Mouse (Mus musculus) gonadal fat pad, adult 2 months (tissue): ENCODE data around the gene Casp7. TPM values are rescaled to one million over a fixed set of nuclear protein-coding genes. Genes with fewer than 3 reads are reported as not detected.
"Not testable (repeated sequence)": the region's sequence is repeated elsewhere in the genome, so short reads cannot be mapped to it uniquely, and the experiment has no call there.

Experiments
- DNase-seq: peaks from one replicate; pipeline ENCODE4 v3.0.0-alpha.2; 2012; ENCODE audit warnings: low read depth
- polyA plus RNA-seq: library from polyadenylated mRNA; depleted of rRNA; stranded (reverse); fragments of >200 nt; gene quantifications from 2 replicates; pipeline ENCODE4 v1.2.3, GENCODE M21; 2012; rRNA removed

Gene Casp7
- 16.6 and 17.7 TPM in 2 replicates for polyA plus RNA-seq

DNA sequence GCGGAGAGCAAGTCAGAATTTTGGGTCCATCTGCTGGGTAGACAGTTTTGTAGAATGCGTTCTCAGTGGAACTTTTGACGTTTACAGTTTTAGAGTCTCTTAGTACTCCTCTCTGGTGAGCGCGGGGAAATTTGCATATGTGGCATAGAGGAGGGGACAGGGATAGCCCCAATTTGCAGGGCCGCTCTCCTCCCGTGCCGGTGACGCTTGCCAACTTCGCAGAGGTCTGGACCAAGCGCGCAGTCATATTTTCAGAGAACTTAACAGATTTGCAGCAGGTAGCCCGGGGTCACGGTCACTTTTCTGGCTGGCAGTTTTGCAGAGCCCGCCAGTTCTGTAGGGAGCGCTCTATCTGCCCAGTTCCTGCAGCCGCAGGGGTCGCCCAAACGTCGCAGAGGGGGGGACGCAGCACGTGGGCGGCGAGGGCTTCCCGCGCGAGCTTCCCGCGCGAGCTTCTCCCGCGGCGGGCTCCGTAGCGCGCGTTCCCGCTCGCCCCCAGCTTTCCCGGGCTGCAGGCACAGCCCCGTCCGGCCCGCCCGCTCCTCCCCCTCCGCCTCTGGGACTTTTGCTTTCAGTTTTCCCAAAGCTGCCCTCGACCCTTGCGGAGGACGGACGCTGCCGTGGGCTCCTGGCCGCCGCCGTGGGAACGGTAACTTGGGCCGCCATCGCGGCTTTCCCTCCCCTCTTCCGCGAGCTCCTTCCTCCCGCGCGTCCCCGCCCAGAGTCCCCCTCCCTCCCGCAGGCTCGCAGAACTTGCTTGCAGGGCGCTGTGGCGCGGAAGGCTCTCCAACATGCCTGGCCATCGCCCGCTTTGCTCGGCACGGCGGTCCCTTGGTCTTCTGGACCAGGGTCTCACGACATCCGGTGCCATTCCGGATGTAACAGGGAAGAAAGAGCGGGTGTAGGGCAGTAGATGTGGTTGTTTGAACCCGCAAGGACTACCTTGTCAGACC lies at the start of gene Casp7:
Gene Casp7, plus strand, starts transcription at position 461 of the 953 bp plus-strand sequence.
- no peak for DNase-seq

GRCm38 (mm10) chr19:56349295-56349694 lies 47.6 kb upstream of the Casp7 start:
- no peak for DNase-seq

GRCm38 (mm10) chr19:56353689-56354088 lies 43.2 kb upstream of the Casp7 start:
- no peak for DNase-seq

GRCm38 (mm10) chr19:56355201-56355600 lies 41.7 kb upstream of the Casp7 start:
- DNase-seq, result no peak

- no peak for DNase-seq
Measured at GRCm38 (mm10) chr19:56356480-56357373, 40.2 kb upstream of the Casp7 start.

DNA sequence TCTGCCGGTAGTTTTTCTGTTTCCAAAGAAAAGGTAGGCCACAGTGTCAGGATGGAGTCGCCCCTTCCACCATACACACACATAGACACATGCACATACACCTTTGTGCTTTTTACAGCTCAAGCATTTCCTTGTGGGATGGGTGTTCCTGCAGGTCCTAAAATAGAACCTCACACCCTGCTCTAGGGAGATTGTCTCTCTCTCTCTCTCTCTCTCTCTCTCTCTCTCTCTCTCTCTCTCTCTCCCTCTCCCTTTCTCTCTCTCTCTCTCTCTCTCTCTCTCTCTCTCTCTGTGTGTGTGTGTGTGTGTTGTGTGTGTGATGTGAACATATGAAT lies 39.6 kb upstream of the Casp7 start:
- not testable (repeated sequence) for DNase-seq

DNA sequence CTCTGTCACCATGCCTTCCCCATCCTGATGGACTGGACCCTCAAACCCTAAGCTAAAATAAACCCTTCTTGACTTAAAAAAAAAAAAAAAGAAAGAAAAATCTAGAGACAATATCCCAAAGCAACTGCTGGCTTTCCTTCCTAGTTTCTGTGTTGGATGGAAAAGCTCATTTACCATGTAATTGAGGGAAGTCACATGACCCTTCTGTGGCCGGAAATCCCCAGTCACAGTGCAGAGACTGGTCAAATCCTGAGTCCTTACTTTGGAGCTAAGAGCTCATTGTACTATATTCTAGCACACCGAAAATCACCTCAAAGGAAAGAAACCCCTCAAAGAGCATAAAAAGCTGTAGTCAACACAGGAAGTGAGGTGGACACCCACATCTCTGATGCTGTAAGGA lies 38.0 kb upstream of the Casp7 start:
- no peak for DNase-seq

DNA sequence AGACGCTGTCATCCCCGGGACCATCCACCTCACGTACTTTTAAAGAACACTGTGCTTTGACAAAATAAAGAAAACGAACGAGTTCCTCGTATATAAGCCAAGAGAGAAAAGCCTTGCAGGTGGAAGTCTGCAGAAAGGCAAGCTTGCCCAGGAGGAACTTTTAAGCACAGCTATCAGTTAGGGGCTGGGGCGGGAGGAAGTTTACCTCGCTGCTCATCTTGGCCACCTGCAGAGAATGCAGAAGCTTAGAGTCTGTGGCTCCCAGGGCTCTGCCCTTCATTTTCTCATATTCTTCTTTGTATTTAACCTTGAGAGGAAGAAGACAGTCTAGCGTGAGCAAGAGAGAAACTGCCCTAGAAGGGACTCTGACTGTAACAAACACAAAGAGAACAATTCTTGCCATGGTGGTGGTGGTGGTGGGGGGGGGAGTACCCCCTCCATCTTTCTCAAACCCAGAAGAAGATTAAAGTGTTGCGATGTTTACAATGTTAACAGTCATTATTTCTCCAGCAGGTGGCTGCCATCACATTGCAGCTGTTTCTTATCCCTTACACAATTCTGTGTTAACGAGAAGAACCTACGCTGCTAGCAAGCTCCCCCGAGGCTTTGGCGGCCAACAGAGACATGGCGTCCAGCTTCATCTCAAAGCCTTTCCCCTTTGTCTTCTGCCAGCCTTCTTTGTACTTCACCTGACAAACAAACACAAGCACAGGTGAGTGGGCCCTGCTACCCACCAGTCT lies 33.0 kb upstream of the Casp7 start:
- DNase-seq, result no peak

GRCm38 (mm10) chr19:56364563-56364962 lies 32.4 kb upstream of the Casp7 start:
- DNase-seq, result no peak

GRCm38 (mm10) chr19:56366168-56366567 lies 30.8 kb upstream of the Casp7 start:
- no peak for DNase-seq

GRCm38 (mm10) chr19:56366625-56367024 lies 30.3 kb upstream of the Casp7 start:
- DNase-seq, result no peak

DNA sequence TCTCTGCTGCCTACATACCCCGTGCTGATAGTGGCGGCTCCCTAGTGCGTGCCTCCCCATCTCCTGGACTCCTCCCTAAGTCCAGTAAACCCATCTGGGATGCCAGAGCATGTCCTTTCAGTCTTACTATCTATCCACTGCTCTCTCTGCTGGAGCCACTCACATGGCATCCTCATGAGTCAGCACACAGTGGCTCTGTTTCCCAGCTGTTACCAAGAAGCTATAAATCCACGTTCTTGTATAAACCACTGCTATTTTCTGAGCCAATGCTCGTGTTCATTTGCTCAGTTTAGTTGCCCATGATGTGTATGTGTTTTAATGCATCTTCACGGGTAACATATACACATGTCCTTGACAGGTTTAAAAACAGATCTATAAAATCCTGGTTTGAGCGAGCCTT lies 29.2 kb upstream of the Casp7 start:
- DNase-seq, result no peak

DNA sequence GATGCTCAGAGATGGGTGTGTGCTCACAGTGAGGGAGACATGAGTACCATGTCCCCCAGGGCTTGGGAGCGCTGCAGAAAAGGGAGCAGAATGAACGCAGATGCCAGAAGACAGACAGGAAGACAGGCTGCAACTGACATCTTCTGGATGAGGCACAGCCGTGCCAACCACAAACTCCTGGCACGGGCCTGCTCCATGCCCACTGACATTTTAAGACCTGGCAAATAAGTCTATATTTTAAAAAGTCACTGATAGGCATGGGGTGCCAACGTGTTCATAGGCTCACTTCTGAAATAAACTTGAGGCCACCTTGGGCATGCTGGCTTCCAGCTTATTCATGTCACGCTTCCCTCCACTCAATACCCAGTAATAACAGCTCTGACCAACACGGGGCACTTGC lies 28.0 kb upstream of the Casp7 start:
- DNase-seq, result no peak

DNA sequence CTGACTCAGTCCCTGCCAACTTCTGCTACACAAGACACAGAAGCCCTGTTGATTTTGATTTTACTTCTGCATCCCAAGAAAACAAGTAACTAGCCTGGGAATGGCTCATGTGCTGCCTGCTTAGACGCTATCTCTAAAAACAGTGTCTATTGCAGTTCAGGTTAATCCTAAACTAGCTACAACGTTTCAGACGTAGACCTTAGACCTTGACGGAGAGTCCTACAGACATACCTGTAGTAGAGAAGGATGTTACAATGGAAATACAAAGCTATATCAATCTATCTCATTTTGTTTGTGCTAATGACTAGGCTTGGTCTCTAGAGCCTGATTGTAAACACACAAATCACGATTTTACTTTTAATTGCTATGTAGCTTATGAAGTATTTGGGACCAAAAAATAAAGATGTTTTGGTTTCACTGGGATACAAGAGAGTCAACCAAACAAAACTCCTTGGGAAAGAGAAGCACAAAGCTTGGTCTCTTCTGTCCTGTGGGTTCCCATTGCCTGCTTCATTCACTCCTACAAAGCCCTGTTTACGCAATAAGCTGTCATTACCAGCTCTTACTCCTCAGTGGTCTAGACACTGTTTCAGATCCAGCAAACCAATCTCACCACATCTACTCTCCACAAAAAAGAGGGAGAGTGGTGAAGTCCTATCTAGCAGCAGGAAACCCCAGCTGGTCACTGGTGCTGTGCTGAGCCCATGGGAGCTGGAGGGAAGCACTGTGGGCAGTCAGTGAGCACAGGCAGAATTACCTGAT lies 26.4 kb upstream of the Casp7 start:
- DNase-seq, result no peak

- DNase-seq, result no peak
Measured at GRCm38 (mm10) chr19:56372226-56372625, 24.7 kb upstream of the Casp7 start.

- DNase-seq, result no peak
Measured at GRCm38 (mm10) chr19:56373246-56373645, 23.7 kb upstream of the Casp7 start.

- DNase-seq, result no peak
Measured at GRCm38 (mm10) chr19:56374011-56374410, 22.9 kb upstream of the Casp7 start.

DNA sequence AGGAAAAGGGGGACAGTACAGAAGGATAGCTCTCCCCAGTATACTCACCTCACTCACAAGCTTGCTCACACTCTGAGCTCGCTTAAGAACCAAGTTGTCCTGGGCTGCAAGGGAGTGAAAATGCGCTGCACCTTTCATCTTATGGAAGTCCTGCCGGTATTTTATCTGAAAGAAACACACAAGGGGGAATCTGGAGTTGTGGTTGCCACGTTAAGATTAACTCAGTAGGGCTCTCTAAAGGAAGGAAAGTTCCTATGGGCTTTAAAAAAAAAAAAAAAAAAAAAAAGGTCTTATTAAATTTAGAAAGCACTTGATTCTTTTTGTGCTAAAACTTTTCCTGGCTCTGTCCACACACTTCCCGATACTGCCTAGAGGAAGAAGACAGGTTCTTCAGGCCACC lies 18.9 kb upstream of the Casp7 start:
- DNase-seq, result no peak

DNA sequence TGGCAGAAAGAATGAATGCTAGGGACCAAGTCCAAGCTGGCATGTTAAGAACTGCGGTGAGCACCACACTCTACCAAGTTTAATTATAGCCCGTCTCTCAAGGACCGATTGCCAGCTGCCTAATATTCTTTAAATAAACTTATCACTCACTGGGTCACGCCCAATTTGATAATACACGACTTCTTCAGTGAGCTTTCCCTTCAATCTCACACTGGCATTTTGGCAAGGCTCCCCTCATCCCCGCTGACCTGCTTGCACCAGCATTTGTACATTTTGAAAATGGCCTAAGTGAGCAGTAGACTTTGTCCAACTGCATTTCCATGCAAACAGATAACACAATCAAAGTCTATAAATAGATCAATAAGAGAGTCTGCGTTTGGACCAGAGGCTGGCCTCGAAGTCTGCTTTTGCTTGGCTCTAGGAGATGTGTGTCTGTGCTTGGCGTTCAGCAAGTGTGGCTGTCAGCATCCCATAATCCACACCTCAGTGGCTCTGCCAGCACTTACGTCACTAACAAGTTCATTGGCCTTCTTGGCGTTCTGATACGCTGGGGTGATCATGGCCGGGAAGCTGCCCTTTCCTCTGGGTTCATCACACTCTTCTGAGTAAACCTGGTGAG lies 18.3 kb upstream of the Casp7 start:
- DNase-seq, result no peak

- no peak for DNase-seq
Measured at GRCm38 (mm10) chr19:56380341-56380740, 16.6 kb upstream of the Casp7 start.

DNA sequence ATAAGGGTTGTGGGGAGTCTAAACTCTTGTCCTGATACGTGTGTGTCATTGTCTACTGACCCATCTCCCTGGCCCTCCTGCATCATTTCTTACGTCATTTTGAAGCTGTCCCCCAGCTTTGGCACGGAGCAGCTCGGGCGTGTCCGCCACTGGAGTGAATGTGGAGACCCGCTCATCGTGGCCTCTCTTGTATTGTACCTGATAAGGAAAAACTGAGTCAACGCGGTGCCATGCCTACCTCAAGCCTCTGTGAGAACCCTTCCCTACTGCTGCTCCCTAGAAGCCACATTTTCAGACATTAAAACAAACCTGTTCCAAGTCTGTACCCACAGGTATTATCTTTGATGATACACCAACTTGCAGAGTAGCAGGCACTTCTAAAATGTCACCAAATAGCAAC lies 15.5 kb upstream of the Casp7 start:
- no peak for DNase-seq
